Mouse (Mus musculus) olfactory bulb, adult 2 months (tissue): ENCODE data around the gene Pygb. TPM values are rescaled to one million over a fixed set of nuclear protein-coding genes. Genes with fewer than 3 reads are reported as not detected.

ENCODE experiments used
- H3K27ac ChIP-seq: fragments of 200-500 bp; 2 replicates; pipeline ENCODE4 v1.5.1; 2012; ENCODE audit warnings: low read depth, low read length; ENCODE audit not compliant: insufficient read depth
- H3K4me1 ChIP-seq: fragments of 200-500 bp; 2 replicates; pipeline ENCODE4 v1.6.1; 2012; ENCODE audit warnings: low read length; ENCODE audit not compliant: control insufficient read depth, insufficient read depth
- H3K4me3 ChIP-seq: fragments of 200-500 bp; 2 replicates; pipeline ENCODE4 v1.5.1; 2012; ENCODE audit warnings: mild to moderate bottlenecking, low read depth, low read length, moderate library complexity; ENCODE audit not compliant: insufficient read depth
- CTCF ChIP-seq: fragments of 200-500 bp; IDR thresholded peaks from 2 replicates; pipeline ENCODE4 v1.5.1; 2012; ENCODE audit warnings: low read depth, mild to moderate bottlenecking, low read length, moderate library complexity; ENCODE audit not compliant: insufficient read depth
- POLR2A ChIP-seq: fragments of 200-500 bp; IDR thresholded peaks from 2 replicates; pipeline ENCODE4 v1.6.1; 2012; ENCODE audit warnings: mild to moderate bottlenecking, low read depth, low read length, moderate library complexity; ENCODE audit not compliant: insufficient read depth
- WGBS: fragments of 180-500 bp; shearing (Covaris S2); methylation state at CpG from one replicate; pipeline ENCODE4 v1.1.7; 2018; 5-methylcytosine and 5-hydroxymethylcytosine counted together
- polyA plus RNA-seq: library from polyadenylated mRNA; stranded (reverse); fragments of >200 nt; gene quantifications from 2 replicates; pipeline ENCODE4 v1.2.4, GENCODE M21; 2012; ENCODE audit warnings: low replicate concordance; ENCODE audit not compliant: missing spikeins, insufficient read depth, insufficient read length

Gene Pygb
- polyA plus RNA-seq, 1 experiment, result not detected

- Histone ChIP-seq H3K27ac (no peak overlapping the region), H3K4me3 (no peak overlapping the region), H3K4me1 (no peaks in the 10 kb centered on the region)
- WGBS, result 89% methylated on average over 1 of the region's 1 CpGs
- no peak for TF ChIP-seq POLR2A
- TF ChIP-seq CTCF, result no peak
These were observed 82.9 kb downstream of the Pygb start for GRCm38 (mm10) chr2:150869446-150869845.

- TF ChIP-seq CTCF (no peak), POLR2A (no peak)
- no peak overlapping the region for H3K4me3 ChIP-seq
- peaks cover 3% of the 10 kb centered on the region; the same call in 1 of the 2 replicates for H3K4me1 ChIP-seq
- WGBS, result 68% methylated on average over 1 of the region's 1 CpGs
- H3K27ac ChIP-seq, result no peak overlapping the region
These were observed 88.0 kb downstream of the Pygb start for GRCm38 (mm10) chr2:150874508-150874907.

- Histone ChIP-seq H3K4me1 (peaks cover 3% of the 10 kb centered on the region; the same call in 1 of the 2 replicates), H3K4me3 (no peak overlapping the region), H3K27ac (no peak overlapping the region)
- TF ChIP-seq CTCF, result no peak
- no peak for TF ChIP-seq POLR2A
- WGBS, result 98% methylated on average over 1 of the region's 1 CpGs
These were observed 88.7 kb downstream of the Pygb start for GRCm38 (mm10) chr2:150875226-150875625.

- H3K4me3 ChIP-seq, result no peak overlapping the region
- no peak overlapping the region for H3K27ac ChIP-seq
- WGBS, result 83% methylated on average over 4 of the region's 4 CpGs
- TF ChIP-seq POLR2A (no peak), CTCF (no peak)
- peaks cover 3% of the 10 kb centered on the region; the same call in 1 of the 2 replicates for H3K4me1 ChIP-seq
These were observed 91.0 kb downstream of the Pygb start for GRCm38 (mm10) chr2:150877561-150877960.

Other genes starting within 250 kb of the Pygb start
- not detected in 2 replicates for gene Cst7, start 216.3 kb upstream of the Pygb start, polyA plus RNA-seq
- not detected in 2 replicates for gene Apmap, start 178.2 kb upstream of the Pygb start, polyA plus RNA-seq
- gene Acss1, start 118.2 kb upstream of the Pygb start, polyA plus RNA-seq, result not detected in 2 replicates
- not detected in 2 replicates for gene Vsx1, start 97.4 kb upstream of the Pygb start, polyA plus RNA-seq
- not detected in 2 replicates for gene Entpd6, start 37.7 kb upstream of the Pygb start, polyA plus RNA-seq
- not detected in 2 replicates for gene Abhd12, start 118.0 kb downstream of the Pygb start, polyA plus RNA-seq
- not detected in 2 replicates for gene Gins1, start 118.7 kb downstream of the Pygb start, polyA plus RNA-seq